Mouse (Mus musculus) limb, embryonic 11.5 days (tissue): ENCODE data around the gene Cntn1. TPM values are rescaled to one million over a fixed set of nuclear protein-coding genes. Genes with fewer than 3 reads are reported as not detected.

Experiments used
- ATAC-seq: fragments of 200-750 bp; cut with Nextera tagmentation; 2 replicates; pipeline ENCODE4 v1.8.0; 2017; ENCODE audit warnings: low read depth; ENCODE audit not compliant: insufficient number of reproducible peaks, low FRiP score, low TSS enrichment
- DNase-seq: peaks from one replicate; pipeline ENCODE4 v3.0.0-alpha.2; 2015; ENCODE audit warnings: low spot score
- H3K27ac ChIP-seq: fragments of 300-500 bp; sonication (generic); replicated peaks from 2 replicates; pipeline ENCODE4 v1.5.1; 2014; ENCODE audit warnings: low read depth, mild to moderate bottlenecking, low read length
- H3K27me3 ChIP-seq: fragments of 300-500 bp; sonication (generic); 2 replicates; pipeline ENCODE4 v1.6.1; 2014; ENCODE audit warnings: mild to moderate bottlenecking, low read length, mixed read lengths; ENCODE audit not compliant: control insufficient read depth, insufficient read depth
- H3K36me3 ChIP-seq: fragments of 300-500 bp; sonication (generic); 2 replicates; pipeline ENCODE4 v1.6.1; 2014; ENCODE audit warnings: mild to moderate bottlenecking, low read length, moderate library complexity, mixed read lengths; ENCODE audit not compliant: control insufficient read depth, insufficient read depth
- H3K4me1 ChIP-seq: fragments of 300-500 bp; sonication (generic); 2 replicates; pipeline ENCODE4 v1.6.1; 2014; ENCODE audit warnings: low read length, mixed read lengths; ENCODE audit not compliant: control insufficient read depth, insufficient read depth
- H3K4me2 ChIP-seq: fragments of 300-500 bp; sonication (generic); 2 replicates; pipeline ENCODE4 v1.6.1; 2014; ENCODE audit warnings: low read depth, mild to moderate bottlenecking, moderate library complexity; ENCODE audit not compliant: severe bottlenecking
- H3K4me3 ChIP-seq: fragments of 300-500 bp; sonication (generic); 2 replicates; pipeline ENCODE4 v1.5.1; 2014; ENCODE audit warnings: low read depth, low read length
- H3K9ac ChIP-seq: fragments of 300-500 bp; sonication (generic); 2 replicates; pipeline ENCODE4 v1.6.1; 2014; ENCODE audit warnings: mild to moderate bottlenecking, low read length
- H3K9me3 ChIP-seq: fragments of 300-500 bp; sonication (generic); 2 replicates; pipeline ENCODE4 v1.6.1; 2016; ENCODE audit warnings: low read length; ENCODE audit not compliant: control insufficient read depth
- WGBS: fragments of 180-500 bp; shearing (Covaris S2); extraction: QIAGEN DNeasy Blood & Tissue Kit; methylation state at CpG from one replicate; pipeline ENCODE4 v1.1.7; 2014; 5-methylcytosine and 5-hydroxymethylcytosine counted together
- polyA plus RNA-seq: library from polyadenylated mRNA; unstranded; fragments of >200 nt; fragmentation: Nextera tagmentation; extraction: Ambion mirVana; gene quantifications from 2 replicates; pipeline ENCODE4 v1.2.1, GENCODE M21; 2014

The Cntn1 gene
- polyA plus RNA-seq, 1 experiment from 2014 or later: 0.64 TPM

GRCm38 (mm10) chr15:92051353-92052132 is 578 bp downstream of the Cntn1 start:
- H3K4me3 ChIP-seq: peak overlapping the region; percentile 42
- 0 out of 2 replicates have a peak, but pooled peaks cover 3% of the 10 kb centered on the region for H3K27me3 ChIP-seq
- H3K4me2 ChIP-seq: peak overlapping the region; percentile 86
- 2% methylated on average over 35 of the region's 35 CpGs for WGBS
- H3K4me1 ChIP-seq: no peaks in the 10 kb centered on the region
- no peak overlapping the region for H3K27ac ChIP-seq
- DNase-seq: peak; percentile 47
- H3K9me3 ChIP-seq: no peaks in the 10 kb centered on the region
- peak overlapping the region; percentile 3; the same call in 1 of the 2 replicates for H3K9ac ChIP-seq
- ATAC-seq: peak; percentile 82
- H3K36me3 ChIP-seq: no peaks in the 10 kb centered on the region

- ATAC-seq (no peak), DNase-seq (no peak)
- Histone ChIP-seq H3K9me3 (no peaks in the 10 kb centered on the region), H3K4me2 (peak overlapping the region; percentile 86), H3K4me3 (peak overlapping the region; percentile 42; the same call in 1 of the 2 replicates), H3K9ac (no peak overlapping the region), H3K27ac (no peak overlapping the region), H3K27me3 (0 out of 2 replicates have a peak, but pooled peaks cover 3% of the 10 kb centered on the region), H3K36me3 (no peaks in the 10 kb centered on the region), H3K4me1 (no peaks in the 10 kb centered on the region)
- 13% methylated on average over 4 of the region's 4 CpGs for WGBS
These were observed 1.1 kb downstream of the Cntn1 start for GRCm38 (mm10) chr15:92052133-92052463.

GRCm38 (mm10) chr15:92057553-92057952 is 6.6 kb downstream of the Cntn1 start:
- Histone ChIP-seq H3K9ac (no peak overlapping the region), H3K4me1 (no peaks in the 10 kb centered on the region), H3K9me3 (no peaks in the 10 kb centered on the region), H3K4me3 (no peak overlapping the region), H3K27ac (no peak overlapping the region), H3K27me3 (no peaks in the 10 kb centered on the region), H3K36me3 (no peaks in the 10 kb centered on the region), H3K4me2 (no peak overlapping the region)
- WGBS: 88% methylated on average over 5 of the region's 5 CpGs
- ATAC-seq (no peak), DNase-seq (no peak)

GRCm38 (mm10) chr15:92060986-92061385 is 10.0 kb downstream of the Cntn1 start:
- no peaks in the 10 kb centered on the region for H3K36me3 ChIP-seq
- no peak overlapping the region for H3K4me2 ChIP-seq
- H3K4me1 ChIP-seq: no peaks in the 10 kb centered on the region
- H3K27me3 ChIP-seq: no peaks in the 10 kb centered on the region
- WGBS: 79% methylated on average over 3 of the region's 3 CpGs
- H3K4me3 ChIP-seq: no peak overlapping the region
- ATAC-seq: no peak
- no peaks in the 10 kb centered on the region for H3K9me3 ChIP-seq
- no peak overlapping the region for H3K9ac ChIP-seq
- H3K27ac ChIP-seq: no peak overlapping the region
- no peak for DNase-seq

GRCm38 (mm10) chr15:92079416-92079815 is 28.5 kb downstream of the Cntn1 start:
- Histone ChIP-seq H3K27ac (no peak overlapping the region), H3K9me3 (no peaks in the 10 kb centered on the region), H3K9ac (no peak overlapping the region), H3K4me3 (no peak overlapping the region), H3K4me1 (no peaks in the 10 kb centered on the region), H3K36me3 (no peaks in the 10 kb centered on the region), H3K27me3 (no peaks in the 10 kb centered on the region), H3K4me2 (no peak overlapping the region)
- WGBS: 62% methylated on average over 3 of the region's 3 CpGs
- no peak for DNase-seq
- no peak for ATAC-seq

- no peak overlapping the region for H3K9ac ChIP-seq
- H3K27me3 ChIP-seq: no peaks in the 10 kb centered on the region
- DNase-seq: no peak
- no peak overlapping the region for H3K4me3 ChIP-seq
- 91% methylated on average over 1 of the region's 1 CpGs for WGBS
- H3K4me2 ChIP-seq: no peak overlapping the region
- H3K4me1 ChIP-seq: peaks cover 4% of the 10 kb centered on the region; the same call in 1 of the 2 replicates
- H3K27ac ChIP-seq: no peak overlapping the region
- H3K9me3 ChIP-seq: no peaks in the 10 kb centered on the region
- no peaks in the 10 kb centered on the region for H3K36me3 ChIP-seq
- no peak for ATAC-seq
These were observed 34.9 kb downstream of the Cntn1 start for GRCm38 (mm10) chr15:92085876-92086275.

GRCm38 (mm10) chr15:92087691-92088286 is 36.8 kb downstream of the Cntn1 start:
- Histone ChIP-seq H3K9me3 (no peaks in the 10 kb centered on the region), H3K4me3 (no peak overlapping the region), H3K27me3 (no peaks in the 10 kb centered on the region), H3K9ac (no peak overlapping the region), H3K4me1 (peaks cover 4% of the 10 kb centered on the region; the same call in 1 of the 2 replicates), H3K27ac (no peak overlapping the region), H3K36me3 (no peaks in the 10 kb centered on the region), H3K4me2 (no peak overlapping the region)
- ATAC-seq: no peak
- 18% methylated on average over 6 of the region's 6 CpGs for WGBS
- no peak for DNase-seq

GRCm38 (mm10) chr15:92090787-92091186 is 39.8 kb downstream of the Cntn1 start:
- ATAC-seq: no peak
- Histone ChIP-seq H3K4me2 (no peak overlapping the region), H3K9me3 (no peaks in the 10 kb centered on the region), H3K27ac (no peak overlapping the region), H3K36me3 (no peaks in the 10 kb centered on the region), H3K4me1 (peaks cover 4% of the 10 kb centered on the region; the same call in 1 of the 2 replicates), H3K27me3 (no peaks in the 10 kb centered on the region), H3K4me3 (no peak overlapping the region), H3K9ac (no peak overlapping the region)
- 89% methylated on average over 6 of the region's 6 CpGs for WGBS
- no peak for DNase-seq
